Mouse (Mus musculus): ENCODE data around the gene Eif3b. TPM values are rescaled to one million over a fixed set of nuclear protein-coding genes. Genes with fewer than 3 reads are reported as not detected.
"Not testable (repeated sequence)": the region's sequence is repeated elsewhere in the genome, so short reads cannot be mapped to it uniquely, and the experiment has no call there.

The Eif3b gene
- polyA plus RNA-seq, 1 experiment from 2014 or later = 82.6 TPM

- not testable (repeated sequence) for H3K27ac ChIP-seq (replicated peaks); H3K9ac ChIP-seq; H3K4me1 ChIP-seq; H3K9me3 ChIP-seq; H3K27me3 ChIP-seq (replicated peaks); ATAC-seq (ENCODE audit: extremely low read depth, insufficient number of reproducible peaks, low FRiP score, low TSS enrichment); H3K4me3 ChIP-seq; H3K4me2 ChIP-seq
- H3K36me3 ChIP-seq = peaks cover 89% of the 10 kb centered on the region
- 86% methylated on average over 2 of the region's 6 CpGs for WGBS
These were observed 20.0 kb downstream of the Eif3b start for GRCm38 (mm10) chr5:140439117-140439516.

- ATAC-seq (ENCODE audit: extremely low read depth, insufficient number of reproducible peaks, low FRiP score, low TSS enrichment) = no peak
- WGBS = 88% methylated on average over 3 of the region's 3 CpGs
- H3K27ac ChIP-seq (replicated peaks) = no peak overlapping the region
- H3K4me2 ChIP-seq = no peak overlapping the region
- H3K9me3 ChIP-seq = no peaks in the 10 kb centered on the region
- H3K4me1 ChIP-seq = peaks cover 30% of the 10 kb centered on the region
- H3K36me3 ChIP-seq = peaks cover 86% of the 10 kb centered on the region
- H3K27me3 ChIP-seq (replicated peaks) = no peaks in the 10 kb centered on the region
- H3K9ac ChIP-seq = no peak overlapping the region
- no peak overlapping the region for H3K4me3 ChIP-seq
These were observed 22.3 kb downstream of the Eif3b start for GRCm38 (mm10) chr5:140441406-140441805.

GRCm38 (mm10) chr5:140444012-140444411 is 24.9 kb downstream of the Eif3b start:
- no peak overlapping the region for H3K9ac ChIP-seq
- no peaks in the 10 kb centered on the region for H3K27me3 ChIP-seq (replicated peaks)
- no peak overlapping the region for H3K4me3 ChIP-seq
- H3K4me2 ChIP-seq = no peak overlapping the region
- peaks cover 64% of the 10 kb centered on the region for H3K36me3 ChIP-seq
- peaks cover 30% of the 10 kb centered on the region for H3K4me1 ChIP-seq
- ATAC-seq (ENCODE audit: extremely low read depth, insufficient number of reproducible peaks, low FRiP score, low TSS enrichment) = no peak
- WGBS = 62% methylated on average over 4 of the region's 4 CpGs
- H3K27ac ChIP-seq (replicated peaks) = no peak overlapping the region
- H3K9me3 ChIP-seq = no peaks in the 10 kb centered on the region

- Histone ChIP-seq H3K9ac (peak within 1 kb of the TSS; percentile 8; the same call in 1 of the 2 replicates), H3K27ac (replicated peaks) (peak within 1 kb of the TSS; percentile 63), H3K9me3 (no peaks in the 10 kb centered on the region), H3K27me3 (replicated peaks) (no peaks in the 10 kb centered on the region), H3K36me3 (peaks cover 55% of the 10 kb centered on the region), H3K4me1 (peaks cover 30% of the 10 kb centered on the region), H3K4me2 (no peak within 1 kb of the TSS), H3K4me3 (no peak within 1 kb of the TSS)
- WGBS = 82% methylated on average over 5 of the region's 5 CpGs
- ATAC-seq (ENCODE audit: extremely low read depth, insufficient number of reproducible peaks, low FRiP score, low TSS enrichment) = no peak
These were observed 26.2 kb downstream of the Eif3b start, which contains the start of gene Gm4869 for GRCm38 (mm10) chr5:140445345-140445744. Gene Gm4869 (plus strand): TSS chr5:140445645.

- ATAC-seq (ENCODE audit: extremely low read depth, insufficient number of reproducible peaks, low FRiP score, low TSS enrichment) = no peak
- peak overlapping the region; percentile 63 for H3K27ac ChIP-seq (replicated peaks)
- H3K9me3 ChIP-seq = no peaks in the 10 kb centered on the region
- peaks cover 48% of the 10 kb centered on the region for H3K36me3 ChIP-seq
- peaks cover 30% of the 10 kb centered on the region for H3K4me1 ChIP-seq
- H3K4me3 ChIP-seq = no peak overlapping the region
- no peak overlapping the region for H3K4me2 ChIP-seq
- 0 out of 2 replicates have a peak overlapping the region, but pooled peaks have one; percentile 8 for H3K9ac ChIP-seq
- 59% methylated on average over 7 of the region's 7 CpGs for WGBS
- H3K27me3 ChIP-seq (replicated peaks) = no peaks in the 10 kb centered on the region
These were observed 26.9 kb downstream of the Eif3b start for GRCm38 (mm10) chr5:140446054-140446453.

GRCm38 (mm10) chr5:140454488-140454887 is 35.4 kb downstream of the Eif3b start:
- peaks cover 8% of the 10 kb centered on the region for H3K4me1 ChIP-seq
- ATAC-seq (ENCODE audit: extremely low read depth, insufficient number of reproducible peaks, low FRiP score, low TSS enrichment) = no peak
- H3K4me3 ChIP-seq = no peak overlapping the region
- H3K9ac ChIP-seq = no peak overlapping the region
- H3K9me3 ChIP-seq = no peaks in the 10 kb centered on the region
- H3K4me2 ChIP-seq = no peak overlapping the region
- H3K36me3 ChIP-seq = no peaks in the 10 kb centered on the region
- H3K27me3 ChIP-seq (replicated peaks) = no peaks in the 10 kb centered on the region
- peak overlapping the region; percentile 43 for H3K27ac ChIP-seq (replicated peaks)

GRCm38 (mm10) chr5:140455466-140455865 is 36.3 kb downstream of the Eif3b start:
- Histone ChIP-seq H3K9ac (peak overlapping the region; percentile 37; the same call in 1 of the 2 replicates), H3K36me3 (no peaks in the 10 kb centered on the region), H3K27ac (replicated peaks) (no peak overlapping the region), H3K9me3 (no peaks in the 10 kb centered on the region), H3K4me2 (no peak overlapping the region), H3K4me3 (no peak overlapping the region), H3K4me1 (peaks cover 8% of the 10 kb centered on the region), H3K27me3 (replicated peaks) (no peaks in the 10 kb centered on the region)
- no peak for ATAC-seq (ENCODE audit: extremely low read depth, insufficient number of reproducible peaks, low FRiP score, low TSS enrichment)
- WGBS = 53% methylated on average over 2 of the region's 2 CpGs

- ATAC-seq (ENCODE audit: extremely low read depth, insufficient number of reproducible peaks, low FRiP score, low TSS enrichment) = no peak
- no peaks in the 10 kb centered on the region for H3K27me3 ChIP-seq (replicated peaks)
- H3K4me1 ChIP-seq = no peaks in the 10 kb centered on the region
- H3K9ac ChIP-seq = no peak overlapping the region
- H3K9me3 ChIP-seq = peaks cover 18% of the 10 kb centered on the region
- H3K4me3 ChIP-seq = no peak overlapping the region
- WGBS = 65% methylated on average over 3 of the region's 3 CpGs
- no peak overlapping the region for H3K27ac ChIP-seq (replicated peaks)
- no peaks in the 10 kb centered on the region for H3K36me3 ChIP-seq
- H3K4me2 ChIP-seq = no peak overlapping the region
These were observed 42.3 kb downstream of the Eif3b start for GRCm38 (mm10) chr5:140461476-140461875.

- H3K9ac ChIP-seq; H3K27me3 ChIP-seq (replicated peaks); ATAC-seq (ENCODE audit: extremely low read depth, insufficient number of reproducible peaks, low FRiP score, low TSS enrichment); H3K4me2 ChIP-seq; H3K4me1 ChIP-seq; H3K36me3 ChIP-seq; H3K4me3 ChIP-seq; H3K27ac ChIP-seq (replicated peaks): not testable (repeated sequence)
- 74% methylated on average over 2 of the region's 2 CpGs for WGBS
- peaks cover 18% of the 10 kb centered on the region for H3K9me3 ChIP-seq
These were observed 44.0 kb downstream of the Eif3b start for GRCm38 (mm10) chr5:140463151-140463550.

- Histone ChIP-seq H3K36me3 (no peaks in the 10 kb centered on the region), H3K4me3 (no peak overlapping the region), H3K9ac (no peak overlapping the region), H3K4me2 (no peak overlapping the region), H3K27me3 (replicated peaks) (no peaks in the 10 kb centered on the region), H3K9me3 (peaks cover 18% of the 10 kb centered on the region), H3K4me1 (no peaks in the 10 kb centered on the region), H3K27ac (replicated peaks) (no peak overlapping the region)
- WGBS = 84% methylated on average over 2 of the region's 2 CpGs
- no peak for ATAC-seq (ENCODE audit: extremely low read depth, insufficient number of reproducible peaks, low FRiP score, low TSS enrichment)
These were observed 45.8 kb downstream of the Eif3b start for GRCm38 (mm10) chr5:140464943-140465342.

GRCm38 (mm10) chr5:140472336-140472735 is 53.2 kb downstream of the Eif3b start:
- Histone ChIP-seq H3K4me3 (no peak overlapping the region), H3K27me3 (replicated peaks) (no peaks in the 10 kb centered on the region), H3K9me3 (peaks cover 2% of the 10 kb centered on the region; the same call in 1 of the 2 replicates), H3K4me1 (no peaks in the 10 kb centered on the region), H3K9ac (no peak overlapping the region), H3K4me2 (no peak overlapping the region), H3K36me3 (no peaks in the 10 kb centered on the region), H3K27ac (replicated peaks) (no peak overlapping the region)
- ATAC-seq (ENCODE audit: extremely low read depth, insufficient number of reproducible peaks, low FRiP score, low TSS enrichment) = no peak
- WGBS = 69% methylated on average over 3 of the region's 3 CpGs

- H3K27ac ChIP-seq (replicated peaks) = no peak overlapping the region
- no peak overlapping the region for H3K4me3 ChIP-seq
- no peak overlapping the region for H3K4me2 ChIP-seq
- no peak overlapping the region for H3K9ac ChIP-seq
- no peaks in the 10 kb centered on the region for H3K36me3 ChIP-seq
- 68% methylated on average over 4 of the region's 4 CpGs for WGBS
- no peaks in the 10 kb centered on the region for H3K4me1 ChIP-seq
- no peak for ATAC-seq (ENCODE audit: extremely low read depth, insufficient number of reproducible peaks, low FRiP score, low TSS enrichment)
- peaks cover 10% of the 10 kb centered on the region for H3K27me3 ChIP-seq (replicated peaks)
- H3K9me3 ChIP-seq = 0 out of 2 replicates have a peak, but pooled peaks cover 4% of the 10 kb centered on the region
These were observed 62.3 kb downstream of the Eif3b start for GRCm38 (mm10) chr5:140481458-140481857.
